Mouse (Mus musculus) testis, postnatal 10 days (tissue): Measurements from ENCODE around the gene Rln3.

Source experiments
- DNase-seq: peaks from one replicate; pipeline ENCODE4 v3.0.0; 2021; ENCODE audit warnings: low spot score

Gene Rln3

DNA sequence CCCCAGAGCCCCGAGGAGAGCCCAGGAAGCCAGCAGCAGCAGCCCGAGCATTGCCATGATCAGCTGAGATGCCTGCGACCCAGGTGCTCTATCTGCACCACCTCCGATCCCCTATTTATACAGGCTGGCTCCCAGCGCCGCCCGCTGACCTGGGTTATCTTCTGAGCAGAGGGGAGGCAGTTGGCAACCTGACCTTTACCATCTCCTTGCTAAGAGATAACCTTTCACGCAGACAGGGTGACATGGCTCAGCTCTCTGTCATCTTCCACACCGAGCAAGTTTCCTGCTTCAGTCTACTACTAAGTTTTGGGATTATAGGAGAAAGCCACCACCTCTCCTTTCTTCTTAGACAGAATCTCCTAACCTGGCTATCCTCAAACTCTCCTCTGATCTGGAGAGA is at the start of gene Rln3:
Gene Rln3 (minus strand): TSS at position 101 of the 400 bp plus-strand sequence.
- DNase-seq: no peak

DNA sequence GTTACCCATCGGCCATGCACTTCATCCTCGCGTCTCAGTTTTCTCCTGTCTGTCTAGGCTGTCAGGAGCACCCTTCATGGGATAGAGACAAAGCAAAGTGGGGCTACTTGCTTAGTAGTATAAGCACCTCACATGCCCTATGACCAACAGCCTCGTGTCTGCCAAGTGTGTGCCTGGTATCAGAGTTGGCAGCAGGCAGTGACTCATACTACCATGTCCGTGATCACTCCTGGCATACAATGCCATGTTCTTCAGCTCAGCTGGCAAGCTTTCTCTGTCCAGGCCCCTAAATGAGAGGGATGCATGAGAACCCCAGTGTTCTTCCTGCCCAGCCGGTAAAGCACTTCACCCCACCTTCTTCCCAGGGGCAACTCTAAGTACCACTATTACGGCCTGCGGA is 45.8 kb upstream of the Rln3 start:
- no peak for DNase-seq

DNA sequence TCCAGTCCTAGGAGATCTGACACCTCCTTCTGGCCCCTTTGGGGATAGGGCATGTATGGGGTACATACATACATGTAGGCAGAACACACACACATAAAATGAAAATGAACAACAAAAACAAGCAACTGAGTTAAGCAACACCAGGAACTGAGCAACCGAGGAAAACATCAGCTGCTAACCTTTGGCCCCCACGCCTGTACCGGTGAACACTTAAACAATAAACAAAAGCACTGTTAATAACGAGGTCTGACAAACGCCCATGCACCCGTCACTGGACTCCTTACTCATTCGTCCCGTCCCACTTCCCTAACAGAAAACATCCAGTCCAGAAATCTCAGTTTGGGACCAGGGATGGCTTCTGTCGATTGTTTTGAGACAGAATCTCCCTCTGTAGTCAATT is 44.5 kb upstream of the Rln3 start:
- no peak for DNase-seq

DNA sequence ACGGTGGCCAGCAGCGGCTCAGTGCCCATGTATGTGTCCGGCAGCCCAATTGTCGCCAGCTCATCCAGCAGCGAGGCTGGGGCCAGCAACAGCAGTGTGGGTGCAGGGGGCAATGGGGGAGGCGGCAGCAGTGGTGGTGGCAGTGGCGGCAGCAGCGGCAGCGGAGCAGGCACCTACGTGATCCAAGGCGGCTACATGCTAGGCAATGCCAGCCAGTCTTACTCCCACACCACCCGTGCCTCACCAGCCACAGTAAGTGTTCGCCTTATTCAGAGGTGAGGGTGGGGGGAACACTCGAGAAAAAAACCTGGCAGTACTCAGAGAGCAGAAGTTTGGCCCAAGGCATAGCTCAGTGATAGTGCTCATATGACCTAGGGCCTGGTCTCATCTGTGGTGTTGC is 43.0 kb upstream of the Rln3 start:
- no peak for DNase-seq

DNA sequence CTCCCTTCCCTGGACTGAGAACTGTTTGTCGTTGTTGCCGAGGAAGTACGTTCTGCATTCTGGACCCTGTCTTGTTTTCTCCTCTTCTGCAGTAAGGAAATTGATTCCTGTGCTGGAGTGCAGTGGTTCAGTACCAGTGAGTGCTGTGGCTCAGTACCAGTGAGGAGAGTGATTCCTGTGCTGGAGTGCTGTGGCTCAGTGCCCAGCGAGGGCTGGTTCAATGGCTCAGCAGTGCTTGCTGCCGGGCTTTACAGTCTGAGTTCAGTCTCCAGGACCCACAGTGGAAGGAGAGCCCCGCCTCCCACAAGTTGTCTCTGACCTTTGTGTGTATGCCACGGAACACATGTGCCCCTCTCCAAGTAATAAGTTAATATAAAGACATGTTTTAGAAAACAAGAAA is 42.4 kb upstream of the Rln3 start:
- DNase-seq: no peak

DNA sequence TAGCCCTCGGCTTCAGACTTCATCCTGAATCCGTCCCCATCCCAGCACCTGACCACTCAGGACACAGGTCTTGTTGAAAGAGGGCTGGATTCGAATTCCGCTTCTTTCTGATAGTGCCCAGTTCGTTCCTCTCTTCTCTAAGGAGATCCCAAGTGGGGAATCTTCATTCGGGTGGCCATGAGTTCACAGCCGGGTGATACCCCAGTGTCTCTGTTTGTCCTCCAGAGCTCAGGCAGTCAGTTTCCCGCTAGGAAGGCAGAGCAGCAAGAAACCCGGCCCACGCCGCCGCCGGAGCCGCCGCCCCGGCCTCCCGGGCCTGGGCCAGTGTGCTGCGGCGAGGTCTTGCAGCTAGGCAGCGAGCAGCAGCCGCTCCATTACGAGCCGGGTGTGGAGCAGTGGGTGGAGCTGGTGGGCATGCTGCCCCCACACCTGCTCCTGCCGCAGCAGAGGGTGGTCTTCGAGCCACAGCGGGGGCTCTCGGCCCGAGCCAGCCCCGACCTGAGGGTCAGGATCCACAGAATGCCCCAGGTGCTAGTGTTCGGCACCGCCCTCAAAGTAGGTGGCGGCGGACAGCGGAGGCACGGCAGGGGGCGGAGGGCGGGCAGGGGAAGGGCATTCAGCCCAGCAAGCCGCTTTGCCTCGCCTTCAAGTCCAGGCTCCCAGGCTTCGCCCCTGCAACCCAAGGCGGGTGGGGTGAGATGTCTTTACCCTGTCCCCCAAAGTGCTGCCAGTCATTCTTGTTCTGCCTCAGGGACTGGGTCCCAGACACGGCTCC is 39.7 kb upstream of the Rln3 start:
- no peak for DNase-seq

DNA sequence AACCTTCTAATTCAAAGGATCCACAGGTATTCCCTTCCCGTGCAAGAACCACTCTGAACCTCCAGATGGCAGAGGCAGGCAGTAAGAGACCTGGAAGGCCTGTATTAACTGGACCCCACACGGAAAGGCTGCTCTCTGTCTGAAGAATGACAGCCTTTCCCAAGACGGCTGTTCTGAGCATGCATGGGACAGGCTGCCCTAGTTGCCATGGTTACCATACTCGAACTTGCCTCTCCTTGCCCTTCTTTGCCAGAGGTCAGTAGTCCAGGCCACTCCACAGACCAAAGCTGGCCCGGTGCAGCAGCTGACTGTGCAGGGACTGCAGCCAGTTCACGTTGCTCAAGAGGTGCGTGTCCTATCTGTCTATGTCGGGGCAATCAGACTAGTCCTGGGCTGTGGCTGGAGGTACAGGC is 39.0 kb upstream of the Rln3 start:
- DNase-seq: no peak

DNA sequence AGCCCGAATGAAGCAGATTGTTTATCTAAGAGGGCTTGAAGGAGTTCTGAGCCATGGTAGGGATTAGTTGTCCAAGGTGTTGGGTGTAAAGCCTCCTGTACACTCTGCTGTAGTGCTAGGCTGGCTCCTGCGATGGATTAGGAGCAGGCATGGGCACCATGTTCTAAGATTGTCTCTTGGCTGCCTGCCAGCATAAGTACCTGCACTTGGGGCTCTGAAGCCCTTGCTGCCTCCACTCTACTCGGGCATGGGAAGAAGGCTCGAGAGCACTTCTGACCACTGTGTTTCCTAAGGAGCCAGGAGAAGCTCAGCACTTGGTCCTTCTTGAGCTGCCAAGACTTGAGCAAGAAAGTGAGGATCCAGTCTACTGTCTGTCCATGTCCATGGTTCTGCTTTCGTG is 34.4 kb upstream of the Rln3 start:
- no peak for DNase-seq

DNA sequence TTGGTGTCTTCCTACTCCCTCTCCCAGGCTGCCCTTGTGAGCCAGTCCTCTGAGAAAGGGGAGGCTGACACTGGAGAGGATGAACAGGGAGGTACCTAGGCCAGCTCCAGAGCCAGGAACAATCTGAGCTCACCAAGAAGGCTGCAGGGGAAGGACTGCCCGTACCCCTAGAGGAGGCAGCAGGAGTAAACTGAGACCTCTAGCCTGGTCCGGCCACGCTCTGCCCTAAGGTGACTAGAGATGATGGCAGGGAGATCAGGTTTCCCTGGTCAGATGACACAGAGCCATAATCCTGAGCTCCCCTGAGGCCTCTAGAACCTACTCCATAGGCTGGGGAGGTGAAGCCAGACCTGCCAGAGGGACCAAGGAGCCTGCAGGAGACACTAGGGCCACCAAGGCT is 32.0 kb upstream of the Rln3 start:
- DNase-seq: no peak

DNA sequence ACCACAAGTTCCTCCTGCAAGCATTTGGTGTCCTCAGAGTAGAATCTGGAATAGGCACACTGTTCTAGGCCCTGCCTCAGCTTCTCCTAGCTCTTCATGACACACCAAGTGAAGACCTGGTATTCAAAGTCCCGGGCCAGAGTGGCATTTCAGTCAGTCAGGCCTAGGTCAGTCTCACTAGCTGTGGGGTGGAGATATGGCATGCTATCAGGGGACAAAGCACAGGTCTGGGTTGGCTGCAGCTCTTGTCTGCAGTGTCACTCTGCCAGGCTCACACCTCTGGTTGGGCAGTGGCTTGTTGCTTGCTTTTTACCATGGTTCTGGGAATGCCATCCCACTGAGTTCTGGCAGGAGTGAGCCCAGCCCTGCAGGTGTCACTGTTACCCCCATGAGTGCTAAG is 31.6 kb upstream of the Rln3 start:
- no peak for DNase-seq

DNA sequence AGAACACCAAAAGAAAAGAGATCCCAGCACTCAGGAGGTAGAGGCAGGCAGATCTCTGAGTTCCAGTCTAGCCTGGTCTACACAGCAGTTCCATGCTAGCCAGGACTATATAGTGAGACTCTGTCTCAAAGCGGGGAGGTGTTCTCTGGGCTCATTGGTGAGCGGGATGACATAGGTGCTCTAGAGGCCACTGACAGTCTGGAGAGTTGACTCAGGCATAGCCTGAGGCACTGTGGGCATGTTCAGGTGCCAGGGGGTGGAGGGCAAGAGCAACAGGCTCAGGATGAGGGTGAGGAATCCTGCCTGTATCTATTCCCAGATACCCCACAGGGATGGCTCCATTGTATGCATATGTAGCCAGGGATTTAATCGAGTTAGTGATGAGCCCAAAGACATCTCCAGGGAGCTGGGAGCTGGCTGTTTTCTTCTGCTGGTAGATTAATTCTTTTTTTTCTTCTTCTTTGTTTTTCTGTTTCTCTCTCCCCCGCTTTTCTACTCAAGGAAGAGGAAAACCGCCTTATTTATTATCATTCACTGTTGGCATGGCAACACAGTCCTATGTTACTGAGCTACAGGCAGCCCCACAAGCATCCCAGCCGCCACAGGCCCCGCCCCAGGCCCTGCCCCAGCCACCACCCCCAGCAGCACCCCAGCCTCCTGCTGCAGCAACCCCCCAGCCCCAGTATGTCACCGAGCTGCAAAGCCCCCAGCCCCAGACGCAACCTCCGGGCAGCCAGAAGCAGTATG is 28.6 kb upstream of the Rln3 start:
- no peak for DNase-seq

DNA sequence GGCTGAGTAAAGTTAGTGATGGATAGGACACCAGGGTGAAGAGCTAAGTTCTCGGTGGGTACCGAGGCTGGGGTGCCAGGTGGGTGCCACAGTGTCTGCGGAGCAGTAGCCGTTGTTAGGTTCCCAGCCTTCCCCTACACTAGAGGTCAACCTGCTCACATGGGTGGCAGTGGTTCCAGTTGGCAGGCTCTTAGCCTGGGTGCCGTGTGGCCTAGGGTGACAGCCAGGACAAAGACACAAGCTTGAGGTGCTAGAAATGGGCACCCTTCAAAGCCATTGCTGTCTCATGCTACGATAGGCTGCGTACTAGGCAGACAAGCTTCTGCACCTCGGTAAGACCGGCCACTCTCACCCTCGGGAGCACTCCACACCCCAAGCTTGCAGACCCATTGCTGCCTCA is 27.5 kb upstream of the Rln3 start:
- no peak for DNase-seq

DNA sequence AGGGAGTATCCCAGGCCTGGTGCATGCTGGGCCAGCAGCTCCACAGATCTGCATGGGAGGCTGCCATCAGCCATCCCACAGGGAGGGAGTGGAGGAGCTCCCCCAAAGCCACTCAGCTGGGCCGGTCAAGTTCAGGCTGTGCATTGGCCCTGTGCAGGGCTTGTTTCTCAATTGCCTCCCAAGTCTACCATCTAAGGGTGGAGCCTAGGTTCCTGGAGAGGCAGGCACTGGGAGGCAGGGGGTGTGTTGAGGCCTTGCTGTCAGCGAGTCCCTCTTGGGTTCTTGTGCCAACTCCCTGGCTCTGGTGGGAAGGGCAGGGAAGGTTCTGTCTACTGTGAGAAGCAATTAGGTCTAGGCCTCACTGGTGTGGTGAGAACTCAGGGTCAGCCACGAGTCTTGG is 27.1 kb upstream of the Rln3 start:
- DNase-seq: no peak

DNA sequence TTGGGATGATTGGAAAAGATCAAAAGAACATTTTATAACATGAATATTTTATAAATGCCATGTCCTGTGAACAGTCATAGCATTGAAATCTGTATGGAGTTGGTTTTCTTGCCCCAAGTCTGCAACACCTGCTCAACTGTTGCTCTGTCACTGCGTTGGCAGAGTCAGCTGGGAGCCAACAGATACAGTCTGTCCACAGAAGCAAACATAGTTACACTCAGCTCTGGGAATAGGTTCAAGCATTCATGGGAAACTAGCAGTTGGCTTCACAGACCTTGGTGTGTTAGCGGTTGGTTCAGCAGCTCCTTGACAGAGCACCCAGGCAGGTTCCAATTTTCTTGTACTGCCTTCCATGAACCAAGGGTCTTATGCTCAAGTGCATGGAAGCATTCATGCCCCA is 25.9 kb upstream of the Rln3 start:
- no peak for DNase-seq

DNA sequence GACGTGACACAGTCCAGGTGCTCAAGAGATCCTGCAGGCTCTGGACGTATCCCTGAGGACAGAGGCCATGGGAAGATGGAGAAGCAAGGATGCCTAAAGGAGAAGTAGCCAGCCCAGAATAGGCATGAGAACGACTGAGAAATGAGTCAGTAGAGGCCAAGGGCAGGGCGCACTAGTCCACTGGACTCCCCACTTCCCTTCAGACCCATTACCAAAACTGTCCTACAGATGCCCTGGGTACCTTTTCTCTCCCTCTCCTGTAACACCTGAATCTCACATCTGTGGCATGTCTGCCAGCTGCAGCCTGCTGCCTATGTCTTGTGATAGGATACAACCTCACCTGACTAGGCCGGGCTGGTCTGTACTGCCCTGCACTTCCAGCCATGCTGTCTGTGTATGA is 25.4 kb upstream of the Rln3 start:
- DNase-seq: no peak

DNA sequence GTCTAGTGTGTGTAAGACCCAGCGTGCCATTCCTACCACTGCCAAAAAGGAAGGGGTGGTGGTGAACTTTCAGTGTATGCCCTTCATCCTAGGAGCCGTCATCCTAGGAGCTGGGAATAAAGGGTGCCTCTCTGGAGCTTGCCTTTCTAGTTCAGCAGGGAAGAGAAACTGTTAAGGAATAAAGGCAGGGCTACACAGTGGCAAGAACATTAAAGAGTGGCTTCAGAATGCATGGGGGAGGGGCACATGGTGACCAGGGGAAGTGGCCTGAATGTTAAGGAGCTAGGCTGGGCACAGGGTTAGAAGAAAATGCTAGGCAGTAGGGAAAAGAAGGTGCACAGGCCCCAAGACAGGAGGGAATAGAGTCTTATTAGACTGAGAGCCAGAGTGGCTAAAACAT is 24.9 kb upstream of the Rln3 start:
- no peak for DNase-seq

DNA sequence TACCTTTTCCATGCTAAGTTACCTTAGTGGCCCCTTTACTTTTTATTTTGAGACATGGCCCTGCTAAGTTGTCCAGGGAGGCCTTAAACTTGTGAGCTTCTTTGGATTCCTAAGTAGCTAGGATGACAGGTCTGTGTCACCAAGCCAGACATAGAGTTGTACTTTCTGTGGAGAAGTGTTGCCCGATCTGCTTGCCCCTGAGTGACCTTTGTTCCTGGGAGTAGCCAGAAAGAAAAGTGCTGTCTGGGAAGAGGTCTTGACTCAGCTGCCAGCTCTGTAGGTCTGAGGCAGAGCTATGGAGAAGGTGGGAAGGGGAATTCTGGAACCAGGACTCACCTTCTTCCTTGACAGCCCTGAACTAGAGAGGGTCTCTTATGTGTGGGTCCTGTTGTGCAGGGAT is 24.4 kb upstream of the Rln3 start:
- no peak for DNase-seq

DNA sequence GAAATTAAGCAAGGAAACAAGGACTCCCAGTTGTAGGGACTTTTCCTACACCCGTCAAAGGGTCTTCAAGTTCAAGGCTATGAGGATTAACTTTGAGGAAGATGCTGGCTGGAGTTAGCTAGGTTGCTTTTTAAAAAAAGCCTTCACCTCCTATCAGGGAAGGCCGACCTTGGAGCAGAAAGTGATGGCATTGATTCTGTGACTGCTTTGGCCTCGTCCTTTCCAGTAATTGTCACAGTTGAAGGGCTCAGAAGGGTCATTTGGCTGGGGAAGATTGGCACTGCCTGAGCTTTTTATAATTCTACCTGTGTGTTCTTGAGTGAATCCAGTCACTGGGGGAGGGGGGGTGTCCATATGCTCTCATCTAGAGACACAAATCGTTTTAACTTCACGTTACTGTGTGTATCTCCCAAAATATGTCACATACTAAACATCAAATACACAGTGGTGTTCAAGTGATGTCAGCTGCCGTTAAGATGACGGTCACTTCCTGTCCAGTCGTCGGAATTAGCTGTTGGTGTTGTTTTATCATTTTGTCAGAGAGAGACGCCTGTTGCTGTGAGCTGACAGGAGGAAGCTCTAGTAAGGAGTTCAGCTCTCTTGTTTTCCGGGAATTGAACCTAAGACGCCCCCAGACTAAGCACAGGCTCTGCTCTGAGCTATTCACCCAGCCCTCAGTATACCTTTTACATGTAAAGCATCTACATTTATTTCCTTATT is 23.7 kb upstream of the Rln3 start:
- DNase-seq: no peak

DNA sequence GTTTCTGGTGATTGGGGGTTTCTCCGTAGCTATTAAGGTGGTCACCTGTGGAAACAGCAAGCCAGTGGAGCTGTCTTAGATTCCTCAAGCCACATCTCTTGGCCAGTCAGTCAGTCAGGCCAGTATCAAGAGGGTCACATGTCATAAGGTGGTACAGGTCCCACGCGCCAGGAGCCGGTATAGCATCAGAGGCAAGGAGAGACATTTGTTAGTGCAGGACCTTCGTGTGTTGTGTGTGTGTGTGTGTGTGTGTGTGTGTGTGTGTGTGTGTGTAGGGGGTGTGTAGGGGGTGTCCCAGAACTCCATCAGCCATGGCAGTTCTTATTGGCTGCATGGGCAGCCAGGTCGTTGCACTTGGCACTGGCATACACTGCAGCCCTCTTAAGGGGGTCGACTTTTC is 23.1 kb upstream of the Rln3 start:
- DNase-seq: no peak

DNA sequence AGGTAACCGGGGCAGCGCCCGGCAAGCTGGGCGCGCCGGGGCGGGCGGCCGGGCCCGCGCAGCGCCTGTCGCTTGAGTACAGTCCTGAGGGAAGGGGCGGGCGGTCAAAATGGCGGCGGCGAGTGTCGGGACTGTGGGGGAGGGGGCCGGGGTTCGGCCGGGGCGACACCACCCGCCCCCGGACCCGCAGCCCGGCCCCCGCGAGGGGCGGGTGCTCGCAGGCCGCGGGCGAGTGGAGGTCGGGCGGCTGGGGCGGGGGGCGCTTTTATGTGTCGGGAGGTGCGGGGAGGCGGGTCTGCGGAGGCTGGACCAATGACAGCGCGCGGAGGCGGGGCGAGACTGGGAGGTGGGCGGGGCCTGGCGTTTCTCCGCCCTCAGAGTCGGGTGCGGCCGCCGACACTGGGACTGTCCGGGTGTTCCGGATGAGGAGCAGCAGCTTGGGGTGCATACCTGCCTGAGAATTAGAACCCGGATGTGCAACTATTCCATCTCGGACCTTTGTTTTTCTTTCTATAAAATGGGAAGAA is 22.3 kb upstream of the Rln3 start:
- peak; percentile 99 for DNase-seq

DNA sequence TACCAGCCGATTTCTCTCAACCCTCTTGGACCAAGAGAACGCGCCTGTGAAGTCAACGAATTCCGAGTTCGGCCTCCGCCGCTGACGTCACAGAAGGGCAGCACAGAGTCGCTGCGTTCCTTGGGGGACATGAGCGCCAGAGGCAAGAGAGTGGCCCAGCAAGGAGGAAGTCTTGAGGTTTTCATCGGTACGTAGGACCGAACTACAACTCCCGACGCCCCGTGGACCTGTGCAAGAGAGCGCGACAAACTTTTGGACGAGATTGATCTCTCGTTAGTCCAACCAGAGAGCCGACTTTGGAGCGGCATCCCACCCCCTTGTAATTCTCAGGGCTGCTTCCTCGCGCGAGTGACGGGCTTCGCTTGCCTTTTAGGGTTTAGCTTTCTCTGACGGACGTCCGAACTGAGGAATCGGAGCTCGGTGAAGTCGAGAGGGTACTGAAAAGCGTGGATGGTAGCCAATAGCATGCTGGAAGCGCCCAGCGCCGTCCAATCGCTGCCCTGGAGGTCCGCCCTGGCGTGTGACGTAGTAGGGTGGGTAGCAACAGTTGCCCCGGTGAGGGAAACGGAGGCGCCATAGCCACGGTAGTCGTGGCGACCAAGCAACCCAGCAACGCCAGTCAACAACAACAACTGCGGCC is 21.6 kb upstream of the Rln3 start, which contains the start of gene Rfx1:
Gene Rfx1 (plus strand): TSS at position 544 of the 640 bp plus-strand sequence.
- peak; percentile 98 for DNase-seq

DNA sequence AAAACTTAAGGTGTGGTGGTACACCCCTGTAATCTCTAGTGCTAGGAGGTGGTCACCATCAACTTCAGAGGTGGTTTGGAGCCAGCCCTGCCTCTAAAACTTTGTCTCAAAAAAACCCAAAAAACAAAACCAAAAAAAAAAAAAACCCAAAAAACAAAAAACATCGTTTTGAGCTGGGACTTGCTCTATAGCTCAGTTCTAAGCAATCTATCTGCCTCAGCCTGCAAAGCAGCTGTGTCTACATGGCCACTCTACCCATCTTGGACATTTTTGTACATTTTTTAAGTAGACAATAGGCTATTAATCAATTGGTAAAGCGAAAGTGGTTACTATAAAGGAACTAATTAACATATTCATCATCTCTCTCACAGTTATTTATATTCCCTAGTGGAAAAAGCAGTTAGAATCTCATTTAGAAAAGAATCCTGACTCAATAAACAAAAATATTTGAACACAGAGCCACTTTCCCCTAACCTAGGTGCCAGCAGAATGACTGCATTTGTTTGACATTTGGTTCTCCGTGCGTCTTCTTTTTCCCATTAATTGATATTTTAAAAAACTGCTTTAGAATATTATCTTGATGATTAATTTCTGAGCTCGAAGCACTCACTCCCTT is 20.8 kb upstream of the Rln3 start:
- no peak for DNase-seq
